Mouse (Mus musculus) kidney, adult 18-20 months (tissue): ENCODE data around the gene Zc2hc1c.

ENCODE experiments used
- DNase-seq: peaks from one replicate; pipeline ENCODE4 v3.0.0; 2021

Zc2hc1c gene

DNA sequence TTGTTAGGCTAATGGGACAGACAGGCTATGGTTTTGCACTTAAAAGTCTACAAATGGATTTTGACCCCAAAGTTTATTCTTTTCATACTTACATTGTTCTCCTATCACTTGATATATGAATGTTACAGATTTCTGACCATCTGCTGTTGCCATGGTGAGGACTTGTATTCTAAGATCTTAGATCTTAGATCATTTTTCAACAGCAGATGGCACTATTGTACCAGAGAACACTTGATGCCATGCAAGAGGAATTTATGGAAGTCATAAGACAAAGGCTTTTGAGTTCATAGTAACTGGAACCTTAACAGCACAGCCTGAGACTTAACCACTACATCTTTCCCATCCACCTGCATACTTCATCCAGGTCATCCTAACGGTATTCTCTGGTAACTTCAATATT, 52.7 kb downstream of the Zc2hc1c start:
- DNase-seq = no peak

DNA sequence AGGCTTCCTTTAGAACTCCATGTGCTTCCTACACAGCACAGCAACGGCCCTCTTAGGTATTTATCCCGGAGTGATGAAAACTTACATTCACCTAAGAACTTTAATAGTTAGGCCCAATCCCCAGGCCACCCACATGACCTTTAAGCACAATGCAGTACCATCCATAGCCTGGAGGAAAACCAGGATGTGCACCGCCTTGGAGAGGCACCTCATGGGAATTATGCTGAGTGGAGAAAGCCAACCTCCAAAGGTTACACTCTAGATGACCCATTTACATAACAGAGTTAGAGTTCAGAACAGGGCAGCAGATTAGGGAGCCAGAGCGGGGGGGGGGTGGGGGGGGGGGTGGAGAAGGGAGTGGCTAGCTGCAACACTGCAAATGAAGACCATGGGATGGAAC, 53.9 kb downstream of the Zc2hc1c start:
- DNase-seq = no peak

DNA sequence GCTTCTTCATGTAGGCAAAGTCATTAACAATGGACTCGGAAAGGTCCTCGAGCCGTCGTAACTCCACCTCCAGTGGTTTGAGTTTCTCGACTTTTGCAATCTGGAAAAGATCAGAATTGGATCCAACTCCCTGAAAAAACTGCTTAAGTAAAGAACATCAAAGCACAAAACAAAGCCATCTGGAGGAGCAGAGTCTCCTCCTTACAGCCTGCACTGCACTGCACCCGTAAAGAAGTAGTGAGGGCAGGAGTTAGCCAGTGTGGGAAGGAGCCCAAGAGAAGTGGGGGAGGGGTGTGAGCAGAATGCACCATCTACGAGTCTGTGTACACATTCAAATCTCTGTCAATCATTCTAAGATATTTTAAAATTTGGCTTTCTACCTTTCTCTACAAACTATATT, 55.9 kb downstream of the Zc2hc1c start:
- DNase-seq = no peak

DNA sequence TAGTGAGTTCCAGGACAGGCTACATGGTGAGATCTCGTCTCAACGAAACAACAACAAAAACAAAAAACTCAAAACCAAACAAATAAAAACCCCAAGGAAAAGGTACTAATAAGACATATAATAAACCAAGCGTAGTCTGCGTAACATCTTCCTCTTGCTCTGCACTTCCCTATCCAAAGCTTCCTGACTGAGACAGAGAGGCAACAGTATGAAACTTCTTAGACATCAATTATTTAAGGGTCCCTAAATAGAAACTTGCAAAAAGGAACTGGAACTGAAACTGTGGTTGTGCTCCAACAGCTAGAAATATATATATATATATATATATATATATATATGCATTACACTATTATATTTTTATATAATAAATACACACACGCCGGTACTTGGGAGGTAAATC, 57.2 kb downstream of the Zc2hc1c start:
- no peak for DNase-seq

DNA sequence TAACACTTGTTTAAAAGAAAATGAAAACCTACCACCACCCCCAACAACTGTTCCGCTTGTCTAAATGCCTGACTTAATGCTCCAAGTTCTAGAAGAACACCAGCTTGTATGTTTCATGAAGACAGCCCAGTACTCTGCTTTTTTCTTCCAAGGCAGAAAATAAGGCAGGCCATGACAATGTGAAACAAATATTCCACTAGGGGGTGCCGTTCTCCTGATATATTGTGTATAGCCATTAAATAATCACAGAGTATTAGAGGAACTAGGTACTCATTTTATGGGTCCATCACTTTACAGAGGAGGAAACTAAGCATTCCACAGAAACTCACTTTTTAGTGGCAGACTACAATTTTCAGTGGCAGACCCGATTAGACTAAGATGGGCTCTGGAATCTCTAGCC, 58.0 kb downstream of the Zc2hc1c start:
- DNase-seq = no peak

DNA sequence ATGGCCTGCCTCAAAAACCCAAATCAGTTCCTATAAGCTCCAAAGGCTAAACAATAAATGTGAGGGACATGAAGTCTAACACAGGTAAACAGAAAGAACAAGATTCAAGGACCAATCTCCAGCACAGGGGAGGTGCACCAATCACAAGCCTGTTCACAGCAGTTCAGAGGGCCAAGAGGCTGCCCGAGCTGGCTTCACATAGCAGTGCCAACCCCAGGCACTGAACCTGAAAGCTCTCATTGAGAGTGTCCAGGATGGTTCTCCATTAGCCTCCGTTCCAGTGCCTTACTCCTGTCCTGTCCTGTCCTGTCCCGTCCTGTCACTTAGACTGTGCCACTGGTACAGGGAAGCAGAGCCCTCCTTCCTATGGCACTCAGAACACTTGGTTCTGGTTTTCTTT, 58.8 kb downstream of the Zc2hc1c start:
- peak; percentile 31 for DNase-seq

DNA sequence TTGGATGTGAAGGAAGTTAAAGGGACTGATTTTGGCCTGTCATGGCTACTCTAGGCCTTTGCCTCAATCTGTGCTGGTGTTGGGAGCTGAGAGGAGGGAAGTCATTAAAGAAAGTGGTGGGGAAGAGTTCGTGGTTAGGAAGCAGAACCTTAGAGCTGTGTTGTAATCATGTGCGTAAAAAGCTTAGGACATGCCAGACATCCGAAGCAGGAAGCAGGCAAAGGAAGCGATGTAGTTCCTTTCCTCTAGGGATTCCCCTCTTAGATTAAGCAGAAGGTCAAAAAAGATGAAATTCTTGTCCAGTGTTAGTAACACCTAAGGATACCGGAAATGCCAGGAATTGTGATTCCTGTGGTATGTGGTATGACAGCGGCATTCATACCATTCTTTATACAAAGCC, 59.9 kb downstream of the Zc2hc1c start:
- no peak for DNase-seq
